Mouse (Mus musculus): ENCODE measurements around the gene Rgl1.

Gene Rgl1

GRCm38 (mm10) chr1:152549061-152549738 lies 217.0 kb downstream of the Rgl1 start:
- no peak for DNase-seq (ENCODE audit: low spot score in 2 of 2)

GRCm38 (mm10) chr1:152543449-152544159 lies 222.5 kb downstream of the Rgl1 start:
- no peak for DNase-seq (ENCODE audit: low spot score in 2 of 2)

GRCm38 (mm10) chr1:152542747-152543378 lies 223.3 kb downstream of the Rgl1 start:
- DNase-seq (ENCODE audit: low spot score in 2 of 2) = no peak

- DNase-seq (ENCODE audit: low spot score in 2 of 2) = no peak
These were observed 225.8 kb downstream of the Rgl1 start for GRCm38 (mm10) chr1:152540304-152540887.

- DNase-seq (ENCODE audit: low spot score in 2 of 2) = no peak
These were observed 227.3 kb downstream of the Rgl1 start for GRCm38 (mm10) chr1:152538817-152539216.

- no peak for DNase-seq (ENCODE audit: low spot score in 2 of 2)
These were observed 229.0 kb downstream of the Rgl1 start for GRCm38 (mm10) chr1:152537186-152537585.

- no peak for DNase-seq (ENCODE audit: low spot score in 2 of 2)
These were observed 229.6 kb downstream of the Rgl1 start for GRCm38 (mm10) chr1:152536416-152537018.

GRCm38 (mm10) chr1:152534531-152534930 lies 231.6 kb downstream of the Rgl1 start:
- no peak for DNase-seq (ENCODE audit: low spot score in 2 of 2)

- DNase-seq (ENCODE audit: low spot score in 2 of 2) = peak in 1 of 2 experiments; percentile 28
These were observed 234.7 kb downstream of the Rgl1 start for GRCm38 (mm10) chr1:152531498-152531897.

GRCm38 (mm10) chr1:152528778-152529177 lies 237.4 kb downstream of the Rgl1 start:
- DNase-seq (ENCODE audit: low spot score in 2 of 2) = no peak

- no peak for DNase-seq (ENCODE audit: low spot score in 2 of 2)
These were observed 237.9 kb downstream of the Rgl1 start for GRCm38 (mm10) chr1:152528214-152528613.

GRCm38 (mm10) chr1:152526154-152526553 lies 240.0 kb downstream of the Rgl1 start:
- DNase-seq (ENCODE audit: low spot score in 2 of 2) = no peak

GRCm38 (mm10) chr1:152524987-152525648 lies 241.0 kb downstream of the Rgl1 start:
- DNase-seq (ENCODE audit: low spot score in 2 of 2) = peak; percentile 37 to 72

- DNase-seq (ENCODE audit: low spot score in 2 of 2) = no peak
These were observed 241.9 kb downstream of the Rgl1 start for GRCm38 (mm10) chr1:152524098-152524892.

GRCm38 (mm10) chr1:152523292-152523691 lies 242.9 kb downstream of the Rgl1 start:
- DNase-seq (ENCODE audit: low spot score in 2 of 2) = no peak

GRCm38 (mm10) chr1:152522226-152522625 lies 243.9 kb downstream of the Rgl1 start:
- no peak for DNase-seq (ENCODE audit: low spot score in 2 of 2)

- DNase-seq (ENCODE audit: low spot score in 2 of 2) = peak; percentile 44 to 71
These were observed 245.2 kb downstream of the Rgl1 start for GRCm38 (mm10) chr1:152520798-152521575.

GRCm38 (mm10) chr1:152518971-152519370 lies 247.2 kb downstream of the Rgl1 start:
- no peak for DNase-seq (ENCODE audit: low spot score in 2 of 2)

GRCm38 (mm10) chr1:152517057-152517570 lies 249.0 kb downstream of the Rgl1 start:
- DNase-seq (ENCODE audit: low spot score in 2 of 2) = no peak

GRCm38 (mm10) chr1:152514256-152514655 lies 251.9 kb downstream of the Rgl1 start:
- DNase-seq (ENCODE audit: low spot score in 2 of 2) = no peak

All from spleen, postnatal 10 days (tissue).